Mouse (Mus musculus) splenic B cell, adult 2 months (primary cell): Measurements from ENCODE around the gene Slc15a4.
A peak's percentile ranks its signal among the peaks of the same experiment; 100 is the strongest.

Experiments
- DNase-seq: peaks from one replicate; pipeline ENCODE4 v3.0.0-alpha.2; 2011; ENCODE audit warnings: low read depth, low spot score
- H3K27me3 ChIP-seq: 2 replicates; pipeline ENCODE4 v1.6.1; 2012; ENCODE audit warnings: mild to moderate bottlenecking, low read length, moderate library complexity, mixed read lengths; ENCODE audit not compliant: control insufficient read depth, poor library complexity, insufficient read depth, severe bottlenecking
- H3K36me3 ChIP-seq: 2 replicates; pipeline ENCODE4 v1.6.1; 2012; ENCODE audit warnings: mild to moderate bottlenecking, low read length, moderate library complexity, mixed read lengths; ENCODE audit not compliant: control insufficient read depth, poor library complexity, insufficient read depth, severe bottlenecking

Gene Slc15a4

GRCm38 (mm10) chr5:127632167-127633145 is at the start of gene Slc15a4, which contains the start of gene Glt1d1:
Gene Slc15a4 (minus strand): TSS chr5:127632897.
Gene Glt1d1 (plus strand): TSS chr5:127632262.
- H3K27me3 ChIP-seq: no peaks in the 10 kb centered on the region
- H3K36me3 ChIP-seq: no peaks in the 10 kb centered on the region
- peak; percentile 44 for DNase-seq

GRCm38 (mm10) chr5:127678501-127678900 is 45.8 kb upstream of the Slc15a4 start:
- Histone ChIP-seq H3K36me3 (no peaks in the 10 kb centered on the region), H3K27me3 (no peaks in the 10 kb centered on the region)
- DNase-seq: peak; percentile 1

- H3K36me3 ChIP-seq: no peaks in the 10 kb centered on the region
- H3K27me3 ChIP-seq: no peaks in the 10 kb centered on the region
- no peak for DNase-seq
These were observed 44.9 kb upstream of the Slc15a4 start for GRCm38 (mm10) chr5:127677561-127677960.

- H3K36me3 ChIP-seq: no peaks in the 10 kb centered on the region
- DNase-seq: no peak
These were observed 41.2 kb upstream of the Slc15a4 start for GRCm38 (mm10) chr5:127673913-127674312.

GRCm38 (mm10) chr5:127660979-127661378 is 28.3 kb upstream of the Slc15a4 start:
- H3K36me3 ChIP-seq: no peaks in the 10 kb centered on the region
- no peaks in the 10 kb centered on the region for H3K27me3 ChIP-seq
- no peak for DNase-seq

More at GRCm38 (mm10) chr5:127673913-127674312, 41.2 kb upstream of the Slc15a4 start:
- H3K27me3 ChIP-seq: no peaks in the 10 kb centered on the region

GRCm38 (mm10) chr5:127660267-127660666 is 27.6 kb upstream of the Slc15a4 start:
- H3K36me3 ChIP-seq: no peaks in the 10 kb centered on the region
- no peak for DNase-seq
- no peaks in the 10 kb centered on the region for H3K27me3 ChIP-seq

GRCm38 (mm10) chr5:127659312-127659711 is 26.6 kb upstream of the Slc15a4 start:
- H3K36me3 ChIP-seq: no peaks in the 10 kb centered on the region
- no peaks in the 10 kb centered on the region for H3K27me3 ChIP-seq
- peak; percentile 21 for DNase-seq

- no peaks in the 10 kb centered on the region for H3K36me3 ChIP-seq
- peak; percentile 15 for DNase-seq
- no peaks in the 10 kb centered on the region for H3K27me3 ChIP-seq
These were observed 25.6 kb upstream of the Slc15a4 start for GRCm38 (mm10) chr5:127658257-127658656.

GRCm38 (mm10) chr5:127649077-127649476 is 16.4 kb upstream of the Slc15a4 start:
- Histone ChIP-seq H3K27me3 (no peaks in the 10 kb centered on the region), H3K36me3 (no peaks in the 10 kb centered on the region)
- peak; percentile 75 for DNase-seq

GRCm38 (mm10) chr5:127648046-127648445 is 15.3 kb upstream of the Slc15a4 start:
- H3K27me3 ChIP-seq: no peaks in the 10 kb centered on the region
- H3K36me3 ChIP-seq: no peaks in the 10 kb centered on the region
- DNase-seq: peak; percentile 71

GRCm38 (mm10) chr5:127641185-127641958 is 8.7 kb upstream of the Slc15a4 start:
- Histone ChIP-seq H3K27me3 (no peaks in the 10 kb centered on the region), H3K36me3 (no peaks in the 10 kb centered on the region; the same call in 1 of the 2 replicates)
- DNase-seq: no peak

GRCm38 (mm10) chr5:127640359-127640758 is 7.7 kb upstream of the Slc15a4 start:
- H3K27me3 ChIP-seq: no peaks in the 10 kb centered on the region
- DNase-seq: peak; percentile 38
- no peaks in the 10 kb centered on the region; the same call in 1 of the 2 replicates for H3K36me3 ChIP-seq

- Histone ChIP-seq H3K36me3 (no peaks in the 10 kb centered on the region; the same call in 1 of the 2 replicates), H3K27me3 (no peaks in the 10 kb centered on the region)
- no peak for DNase-seq
These were observed 6.9 kb upstream of the Slc15a4 start for GRCm38 (mm10) chr5:127639635-127640034.

- H3K27me3 ChIP-seq: no peaks in the 10 kb centered on the region
- DNase-seq: no peak
- no peaks in the 10 kb centered on the region; the same call in 1 of the 2 replicates for H3K36me3 ChIP-seq
These were observed 6.4 kb upstream of the Slc15a4 start for GRCm38 (mm10) chr5:127639067-127639605.
